Mouse (Mus musculus): ENCODE results near the gene Fam189a1. TPM values are rescaled to one million over a fixed set of nuclear protein-coding genes. Genes with fewer than 3 reads are reported as not detected.

The Fam189a1 gene
- total RNA-seq, 2 experiments from 2014 or later = 67.9 to 73.6 TPM

DNA sequence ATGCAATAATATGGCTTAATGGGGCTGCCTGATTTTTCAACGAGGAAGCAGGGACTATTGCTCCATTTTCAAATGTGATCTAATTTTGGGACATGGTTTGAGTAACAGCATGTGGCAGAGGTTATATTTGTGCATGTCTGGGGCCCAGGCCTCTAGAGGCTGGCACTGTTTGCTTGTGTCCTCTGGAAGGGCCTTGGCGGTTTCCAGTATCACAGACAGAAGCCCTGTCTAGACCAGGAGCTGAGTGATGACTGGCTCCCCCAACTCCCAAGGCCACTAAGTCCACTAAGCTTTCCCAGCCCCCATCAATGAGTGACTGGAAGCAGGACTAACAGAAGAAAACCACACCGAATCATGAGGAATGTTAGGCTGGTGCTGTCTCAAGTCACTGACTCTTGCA lies 265.2 kb downstream of the Fam189a1 start:
- DNase-seq (ENCODE audit: extremely low spot score in 1 of 2, low spot score in 1 of 2) = no peak

- DNase-seq (ENCODE audit: extremely low spot score in 1 of 2, low spot score in 1 of 2) = no peak
Observed at GRCm38 (mm10) chr7:64889919-64890318, 266.5 kb downstream of the Fam189a1 start.

DNA sequence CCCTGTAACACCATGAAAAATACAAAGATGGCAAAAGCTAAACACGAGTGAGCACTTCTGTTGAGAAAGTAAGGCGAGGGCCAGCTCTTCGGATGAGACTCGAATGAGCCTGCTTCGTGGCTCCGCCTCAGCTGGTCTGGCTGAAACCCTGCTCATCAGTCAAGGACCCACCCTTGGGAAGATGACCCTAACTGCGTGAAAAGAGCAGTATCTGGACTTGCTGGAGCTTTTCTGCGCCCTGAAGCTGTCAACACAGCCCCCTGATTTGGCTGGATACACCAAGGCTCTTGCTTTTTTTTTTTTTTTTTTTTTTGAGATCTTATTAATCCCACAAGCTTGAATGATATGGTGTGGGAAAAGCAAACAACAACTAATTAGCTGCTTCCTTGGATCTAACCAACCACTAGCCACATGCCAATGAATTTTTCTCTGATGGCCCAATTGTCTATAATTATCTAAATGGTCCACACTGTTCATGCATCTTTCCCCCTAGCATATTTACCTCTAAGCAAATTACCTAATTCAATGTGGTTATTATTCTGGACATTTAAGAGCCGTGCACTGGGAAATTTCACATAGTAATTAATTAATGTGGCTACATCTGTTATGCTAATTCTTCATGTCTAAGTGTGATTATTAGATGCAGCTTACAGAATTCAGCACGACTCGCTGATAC lies 272.0 kb downstream of the Fam189a1 start:
- no peak for DNase-seq (ENCODE audit: extremely low spot score in 1 of 2, low spot score in 1 of 2)

DNA sequence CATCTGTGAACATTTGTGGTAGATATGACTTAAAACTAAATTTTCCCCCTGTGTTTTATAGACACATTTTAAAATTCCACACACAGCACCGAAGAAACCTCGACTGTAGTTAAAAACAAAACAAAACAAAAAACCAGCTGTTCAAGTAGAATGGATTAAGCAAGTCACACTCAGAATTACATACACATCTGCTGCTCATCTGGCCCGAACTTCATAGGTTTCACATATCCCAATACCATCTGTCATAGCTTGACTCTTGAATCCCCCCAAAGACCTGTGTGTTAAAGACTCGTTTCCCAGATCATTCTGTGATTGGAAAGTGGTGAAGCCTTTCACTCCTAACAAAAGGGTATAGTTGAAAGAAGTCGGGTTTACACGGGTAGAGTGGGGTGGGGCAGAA lies 274.1 kb downstream of the Fam189a1 start:
- no peak for DNase-seq (ENCODE audit: extremely low spot score in 1 of 2, low spot score in 1 of 2)

- no peak for DNase-seq (ENCODE audit: extremely low spot score in 1 of 2, low spot score in 1 of 2)
Observed at GRCm38 (mm10) chr7:64881387-64881786, 275.0 kb downstream of the Fam189a1 start.

DNA sequence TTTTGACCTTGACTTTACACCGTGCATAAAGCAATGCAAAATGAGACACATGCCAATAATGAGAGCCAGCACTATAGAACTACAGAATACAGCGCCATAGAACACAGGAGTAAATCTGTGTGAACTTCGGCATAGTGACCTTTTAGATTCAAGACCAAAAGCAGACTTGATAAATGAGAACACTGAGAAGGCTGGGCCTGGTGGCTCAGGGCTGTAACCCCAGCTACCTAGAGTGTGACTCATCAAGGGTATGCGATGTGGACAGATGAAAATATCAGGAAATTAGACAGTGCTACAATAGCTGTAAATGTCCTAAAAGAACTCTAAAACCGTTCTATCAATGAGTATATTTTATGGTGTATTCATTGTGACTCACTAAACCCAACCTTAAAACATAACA lies 276.0 kb downstream of the Fam189a1 start:
- DNase-seq (ENCODE audit: extremely low spot score in 1 of 2, low spot score in 1 of 2) = no peak

DNA sequence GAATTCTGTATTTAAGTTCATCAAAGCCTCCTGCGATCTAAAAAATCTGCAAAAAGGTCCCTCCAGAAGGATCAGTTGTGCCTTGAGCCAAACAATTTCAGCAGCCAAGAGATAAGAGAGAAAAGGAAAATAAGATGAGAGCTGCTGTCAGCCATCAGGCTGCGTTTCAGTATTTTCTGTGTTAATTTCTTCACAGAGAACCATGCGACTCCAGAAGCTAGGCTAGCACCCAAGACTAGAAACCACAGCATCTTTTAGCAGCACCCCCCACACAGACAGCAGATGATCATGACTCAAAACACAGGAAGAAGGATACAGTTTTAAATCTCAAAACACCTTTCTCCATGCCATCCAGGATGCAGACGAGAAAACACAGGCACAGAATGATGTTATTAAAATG lies 281.4 kb downstream of the Fam189a1 start:
- no peak for DNase-seq (ENCODE audit: extremely low spot score in 1 of 2, low spot score in 1 of 2)

- no peak for DNase-seq (ENCODE audit: extremely low spot score in 1 of 2, low spot score in 1 of 2)
Observed at GRCm38 (mm10) chr7:64873266-64873665, 283.1 kb downstream of the Fam189a1 start.

- DNase-seq (ENCODE audit: extremely low spot score in 1 of 2, low spot score in 1 of 2) = peak; percentile 97
Observed at GRCm38 (mm10) chr7:64872743-64873241, 283.6 kb downstream of the Fam189a1 start, which contains the start of gene Nsmce3. Nsmce3 (minus strand) TSS chr7:64872997.

- DNase-seq (ENCODE audit: extremely low spot score in 1 of 2, low spot score in 1 of 2) = peak in 1 of 2 experiments; percentile 24
Observed at GRCm38 (mm10) chr7:64871987-64872742, 284.2 kb downstream of the Fam189a1 start.

- DNase-seq (ENCODE audit: extremely low spot score in 1 of 2, low spot score in 1 of 2) = no peak
Observed at GRCm38 (mm10) chr7:64869549-64870065, 286.8 kb downstream of the Fam189a1 start.

GRCm38 (mm10) chr7:64863538-64863937 lies 292.8 kb downstream of the Fam189a1 start:
- DNase-seq (ENCODE audit: extremely low spot score in 1 of 2, low spot score in 1 of 2) = no peak

DNA sequence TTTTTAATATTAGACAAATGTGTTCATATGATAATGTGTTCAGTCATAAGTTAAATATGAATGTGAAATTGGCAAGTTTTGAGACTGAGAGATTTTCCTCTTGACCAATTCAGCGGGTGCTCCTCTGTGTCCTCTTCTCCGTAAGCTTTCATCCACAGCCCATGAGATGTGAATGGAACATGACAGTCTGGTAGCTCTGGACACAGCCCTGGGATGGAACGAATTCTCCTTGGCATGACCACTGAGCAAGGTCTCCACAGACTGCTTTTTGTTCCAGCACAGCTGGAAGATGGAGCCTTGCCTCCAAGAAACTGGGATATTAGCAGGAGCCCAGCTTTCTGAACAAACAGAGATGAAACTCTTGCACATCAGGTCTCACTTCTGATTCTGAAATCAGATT lies 293.4 kb downstream of the Fam189a1 start:
- DNase-seq (ENCODE audit: extremely low spot score in 1 of 2, low spot score in 1 of 2) = no peak

DNA sequence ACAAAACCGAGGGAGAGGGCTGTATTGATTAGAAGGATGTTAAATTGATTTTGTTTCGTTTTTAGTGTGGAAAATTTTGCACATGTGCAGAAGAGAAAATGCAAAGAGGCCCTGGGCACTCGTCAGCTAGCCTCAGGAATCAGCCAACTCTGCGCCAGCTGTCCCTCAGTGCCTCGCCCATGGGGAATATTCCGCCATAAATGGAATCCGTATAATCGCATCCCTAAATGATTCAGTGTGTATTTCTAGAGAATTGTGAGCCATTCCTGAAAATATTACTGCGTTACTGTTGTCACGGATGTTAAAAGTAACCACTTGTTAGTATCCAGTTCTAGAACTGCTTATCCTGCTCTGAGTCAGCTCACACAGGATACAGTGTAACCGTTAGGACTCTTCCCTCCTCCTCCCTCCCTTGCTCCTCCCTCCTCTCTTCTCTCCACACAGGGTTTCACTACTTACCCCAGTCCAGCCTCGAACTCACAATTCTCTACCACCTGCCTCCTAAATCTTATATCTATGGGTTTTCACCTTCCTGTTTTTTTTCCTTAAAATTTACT lies 299.8 kb downstream of the Fam189a1 start:
- no peak for DNase-seq (ENCODE audit: extremely low spot score in 1 of 2, low spot score in 1 of 2)

DNA sequence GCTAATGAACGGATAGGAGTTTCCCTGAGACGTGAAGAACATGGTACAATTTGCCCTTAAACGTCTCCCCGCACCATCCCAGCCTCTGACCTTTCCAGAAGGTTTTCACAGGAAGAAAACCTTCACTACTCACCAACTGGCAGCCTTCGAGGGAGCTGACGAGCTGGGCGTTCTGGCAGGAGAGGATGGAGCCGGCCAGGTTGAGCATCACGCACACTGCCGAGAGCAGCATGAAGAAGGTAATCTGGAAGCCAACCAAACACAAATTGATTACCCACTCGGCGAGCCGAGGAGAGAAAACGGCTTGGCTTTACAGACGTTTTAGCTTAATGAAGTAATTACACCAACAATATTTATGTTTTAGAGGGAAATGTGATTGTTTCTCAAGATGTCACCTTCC lies 300.4 kb downstream of the Fam189a1 start:
- DNase-seq (ENCODE audit: extremely low spot score in 1 of 2, low spot score in 1 of 2) = no peak

GRCm38 (mm10) chr7:64855389-64855927 lies 300.9 kb downstream of the Fam189a1 start:
- DNase-seq (ENCODE audit: extremely low spot score in 1 of 2, low spot score in 1 of 2) = no peak

- DNase-seq (ENCODE audit: extremely low spot score in 1 of 2, low spot score in 1 of 2) = no peak
Observed at GRCm38 (mm10) chr7:64850791-64851190, 305.6 kb downstream of the Fam189a1 start.

GRCm38 (mm10) chr7:64847366-64847899 lies 308.9 kb downstream of the Fam189a1 start:
- no peak for DNase-seq (ENCODE audit: extremely low spot score in 1 of 2, low spot score in 1 of 2)

DNA sequence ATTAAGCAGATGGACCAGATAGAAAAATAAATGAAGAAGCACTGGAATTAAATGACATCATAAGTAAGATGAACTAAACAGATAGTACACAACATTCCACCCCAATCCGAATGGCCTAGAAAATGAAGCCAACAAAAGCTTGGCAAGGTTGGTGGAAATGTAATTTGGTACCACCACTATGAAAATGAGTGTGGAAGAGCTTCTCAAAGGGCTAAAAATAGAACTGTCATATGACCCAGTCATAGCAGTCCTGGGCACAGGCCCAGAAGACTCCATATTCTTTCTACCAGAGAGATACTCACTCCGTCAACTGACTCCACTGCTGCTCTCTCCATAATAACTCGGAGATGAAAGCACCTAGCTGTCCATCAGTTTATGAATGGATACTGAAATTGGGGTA lies 310.3 kb downstream of the Fam189a1 start:
- DNase-seq (ENCODE audit: extremely low spot score in 1 of 2, low spot score in 1 of 2) = no peak

GRCm38 (mm10) chr7:64840946-64841659 lies 315.3 kb downstream of the Fam189a1 start:
- no peak for DNase-seq (ENCODE audit: extremely low spot score in 1 of 2, low spot score in 1 of 2)
